Mouse (Mus musculus) heart, adult 10 weeks (tissue): ENCODE results near the gene Cx3cl1. TPM values are rescaled to one million over a fixed set of nuclear protein-coding genes. Genes with fewer than 3 reads are reported as not detected.

Source experiments
- polyA plus RNA-seq: library from polyadenylated mRNA; stranded (reverse); fragments of 350-450 nt; fragmentation: Illumina TruSeq; extraction: RNeasy Lipid Tissue Mini Kit (QIAGEN cat#74804); gene quantifications from one replicate; pipeline ENCODE4 v1.2.3, GENCODE M21; 2014; ENCODE audit warnings: low read depth, low replicate concordance

Cx3cl1 gene
- 7.1 TPM for polyA plus RNA-seq

GRCm38 (mm10) chr8:94771941-94772670, at the start of gene Cx3cl1:
Gene Cx3cl1, plus strand, starts transcription at chr8:94772009.

DNA sequence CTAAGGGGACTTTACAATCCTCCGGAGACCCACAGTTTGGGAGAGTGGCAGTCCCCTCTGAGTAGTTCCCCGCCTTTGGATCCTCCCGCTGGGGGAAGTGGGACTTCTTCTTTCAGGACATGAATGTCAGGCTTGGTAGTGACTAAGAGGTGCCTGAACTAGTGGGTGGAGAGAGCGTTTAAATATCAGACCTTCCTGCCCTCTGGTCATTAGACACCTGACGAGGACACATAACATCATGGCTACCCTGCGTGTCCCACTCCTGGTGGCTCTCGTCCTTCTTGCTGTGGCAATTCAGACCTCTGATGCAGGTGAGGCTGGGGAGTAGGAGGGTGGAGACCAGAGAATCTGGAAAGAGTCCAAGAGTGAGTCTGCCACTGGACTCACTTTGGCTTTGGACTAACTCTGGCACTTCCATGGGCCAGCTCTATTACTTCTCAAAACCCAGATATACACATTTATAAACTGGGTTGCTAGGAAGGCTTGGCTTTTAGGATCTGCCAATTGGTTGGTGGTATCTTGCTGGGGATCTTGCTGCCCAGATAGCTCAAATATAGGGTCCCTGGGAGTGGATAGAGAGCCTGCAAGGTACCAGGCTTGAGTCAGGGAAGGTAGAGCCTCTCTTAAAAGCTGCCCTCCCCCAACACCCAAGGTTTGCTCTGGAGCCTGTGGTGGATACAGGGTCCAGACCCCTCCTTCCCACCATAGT, 26.2 kb upstream of the Cx3cl1 start, which contains the start of gene Ccl22:
Gene Ccl22, plus strand, starts transcription at position 115 of the 709 bp plus-strand sequence.

DNA sequence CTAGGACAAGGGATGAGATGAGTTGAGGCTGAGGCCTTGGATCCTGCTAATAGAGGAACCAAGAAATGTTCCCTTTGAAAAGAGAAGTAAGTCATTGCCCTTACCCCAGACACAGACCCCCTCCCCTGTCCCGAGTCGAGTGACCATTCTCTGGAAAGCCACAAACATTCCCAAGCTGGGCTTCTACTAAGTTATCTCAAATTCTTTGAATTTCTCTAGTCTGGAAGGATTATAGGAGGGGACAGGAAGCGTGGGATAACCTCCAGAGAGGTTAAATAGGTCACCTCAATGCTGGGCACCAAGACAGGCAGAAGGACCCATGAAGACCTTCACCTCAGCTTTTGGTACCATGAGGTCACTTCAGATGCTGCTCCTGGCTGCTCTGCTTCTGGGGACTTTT, 38.3 kb downstream of the Cx3cl1 start, which contains the start of gene Ccl17:
Gene Ccl17, plus strand, starts transcription at position 301 of the 400 bp plus-strand sequence.

Other genes starting within 250 kb of the Cx3cl1 start
- 5.0 TPM for gene Cpne2, start 239.0 kb upstream of the Cx3cl1 start, polyA plus RNA-seq
- 9.7 TPM for gene Rspry1, start 170.1 kb upstream of the Cx3cl1 start, polyA plus RNA-seq
- 28.1 TPM for gene Fam192a, start 170.0 kb upstream of the Cx3cl1 start, polyA plus RNA-seq
- gene Arl2bp, start 105.4 kb upstream of the Cx3cl1 start, polyA plus RNA-seq = 93.4 TPM
- 1.2 TPM for gene Pllp, start 75.7 kb upstream of the Cx3cl1 start, polyA plus RNA-seq
- 0.21 TPM for gene Ccl22, start 26.4 kb upstream of the Cx3cl1 start, polyA plus RNA-seq
- gene Ccl17, start 38.4 kb downstream of the Cx3cl1 start, polyA plus RNA-seq = not detected
- 569 TPM for gene Coq9, start 66.3 kb downstream of the Cx3cl1 start, polyA plus RNA-seq
- gene Ciapin1, start 66.3 kb downstream of the Cx3cl1 start, polyA plus RNA-seq = 68.4 TPM
- gene Polr2c, start 85.4 kb downstream of the Cx3cl1 start, polyA plus RNA-seq = 82.7 TPM
- 17.0 TPM for gene Dok4, start 104.3 kb downstream of the Cx3cl1 start, polyA plus RNA-seq
- gene Ccdc102a, start 146.1 kb downstream of the Cx3cl1 start, polyA plus RNA-seq = 5.2 TPM
- 0.16 TPM for gene Adgrg5, start 151.7 kb downstream of the Cx3cl1 start, polyA plus RNA-seq
- gene Adgrg1, start 202.7 kb downstream of the Cx3cl1 start, polyA plus RNA-seq = 34.5 TPM
- 2.5 TPM for gene Adgrg3, start 245.7 kb downstream of the Cx3cl1 start, polyA plus RNA-seq